Mouse (Mus musculus): ENCODE results near the gene Rnf214. TPM values are rescaled to one million over a fixed set of nuclear protein-coding genes. Genes with fewer than 3 reads are reported as not detected.

Gene Rnf214
- polyA plus RNA-seq, 1 experiment, result 16.3 TPM

DNA sequence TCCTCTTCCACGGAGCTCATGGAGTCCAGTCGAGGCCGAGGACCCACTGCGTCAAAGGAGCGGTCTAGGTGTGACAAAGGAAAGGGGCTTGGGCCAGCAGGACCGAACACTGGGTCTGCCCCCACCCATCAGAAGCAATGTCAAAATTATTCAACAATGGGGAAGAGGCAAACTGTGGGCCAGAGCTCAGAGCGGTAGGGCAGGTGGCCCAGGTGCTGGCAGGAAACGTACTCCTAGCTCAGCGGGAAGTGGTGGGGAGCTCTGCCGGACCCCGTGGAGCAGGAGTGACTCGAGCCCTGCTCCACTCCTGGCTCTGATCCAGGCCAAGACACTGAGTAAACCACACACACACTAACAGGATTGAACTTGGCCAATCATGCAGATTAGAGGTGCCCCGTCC is 39.0 kb upstream of the Rnf214 start:
- Histone ChIP-seq H3K4me3 (replicated peaks; ENCODE audit: extremely low read depth, low read depth, low read length) (no peak overlapping the region), H3K4me1 (ENCODE audit: control insufficient read depth, insufficient read depth, low read length) (no peaks in the 10 kb centered on the region)
- DNase-seq, result no peak
- WGBS, result 71% methylated on average over 13 of the region's 13 CpGs
- TF ChIP-seq CTCF (IDR thresholded peaks at IDR 0.05; ENCODE audit: insufficient read depth, low read length) (no peak), POLR2A (IDR thresholded peaks at IDR 0.05; ENCODE audit: borderline replicate concordance, extremely low read depth, low read depth, low read length) (no peak)

DNA sequence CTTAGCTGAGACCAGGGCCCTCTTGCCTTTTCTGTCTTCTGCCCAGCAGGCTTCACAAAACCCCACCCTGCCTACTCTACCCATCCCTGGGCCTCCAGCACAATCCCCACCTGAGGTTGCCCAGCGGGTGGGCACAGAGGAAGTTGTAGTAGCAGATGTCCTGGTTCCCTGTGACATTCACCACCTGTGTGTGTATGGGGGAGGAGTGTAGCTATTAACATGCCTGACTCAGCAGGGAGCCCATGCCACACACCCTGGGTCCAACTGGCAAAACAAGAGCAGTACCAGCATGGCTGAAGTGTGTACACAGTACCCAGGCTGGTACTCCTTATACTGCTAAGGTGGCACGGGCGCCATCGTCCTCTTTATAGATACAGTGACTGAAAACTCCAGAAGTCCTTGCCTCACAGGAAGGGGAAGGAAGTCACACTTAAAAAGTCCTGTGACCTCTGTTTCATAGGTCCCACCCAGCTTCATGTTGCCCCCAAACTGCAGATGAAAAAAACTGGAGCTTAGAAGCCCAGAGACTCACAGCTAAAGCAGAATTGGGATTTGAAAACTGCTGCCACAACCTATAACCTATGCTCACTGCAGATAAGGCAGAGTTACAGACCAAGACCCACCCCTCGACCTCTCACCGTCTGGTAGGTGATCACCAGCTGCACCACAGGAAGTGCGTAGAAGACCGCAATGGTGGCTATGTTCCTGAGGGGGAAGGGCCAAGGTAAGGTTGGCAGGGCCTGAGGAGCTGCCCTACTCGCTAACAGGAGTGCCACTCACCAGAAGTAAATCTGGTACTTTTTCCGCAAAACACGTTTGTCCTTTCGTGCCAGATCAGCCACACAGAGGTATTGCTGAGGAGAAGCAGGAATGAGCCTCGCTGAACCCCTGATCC is 38.0 kb upstream of the Rnf214 start:
- no peaks in the 10 kb centered on the region for H3K4me1 ChIP-seq (ENCODE audit: control insufficient read depth, insufficient read depth, low read length)
- 68% methylated on average over 13 of the region's 13 CpGs for WGBS
- no peak overlapping the region for H3K4me3 ChIP-seq (replicated peaks; ENCODE audit: extremely low read depth, low read depth, low read length)
- DNase-seq, result no peak
- TF ChIP-seq POLR2A (IDR thresholded peaks at IDR 0.05; ENCODE audit: borderline replicate concordance, extremely low read depth, low read depth, low read length), result no peak
- TF ChIP-seq CTCF (IDR thresholded peaks at IDR 0.05; ENCODE audit: insufficient read depth, low read length), result no peak

DNA sequence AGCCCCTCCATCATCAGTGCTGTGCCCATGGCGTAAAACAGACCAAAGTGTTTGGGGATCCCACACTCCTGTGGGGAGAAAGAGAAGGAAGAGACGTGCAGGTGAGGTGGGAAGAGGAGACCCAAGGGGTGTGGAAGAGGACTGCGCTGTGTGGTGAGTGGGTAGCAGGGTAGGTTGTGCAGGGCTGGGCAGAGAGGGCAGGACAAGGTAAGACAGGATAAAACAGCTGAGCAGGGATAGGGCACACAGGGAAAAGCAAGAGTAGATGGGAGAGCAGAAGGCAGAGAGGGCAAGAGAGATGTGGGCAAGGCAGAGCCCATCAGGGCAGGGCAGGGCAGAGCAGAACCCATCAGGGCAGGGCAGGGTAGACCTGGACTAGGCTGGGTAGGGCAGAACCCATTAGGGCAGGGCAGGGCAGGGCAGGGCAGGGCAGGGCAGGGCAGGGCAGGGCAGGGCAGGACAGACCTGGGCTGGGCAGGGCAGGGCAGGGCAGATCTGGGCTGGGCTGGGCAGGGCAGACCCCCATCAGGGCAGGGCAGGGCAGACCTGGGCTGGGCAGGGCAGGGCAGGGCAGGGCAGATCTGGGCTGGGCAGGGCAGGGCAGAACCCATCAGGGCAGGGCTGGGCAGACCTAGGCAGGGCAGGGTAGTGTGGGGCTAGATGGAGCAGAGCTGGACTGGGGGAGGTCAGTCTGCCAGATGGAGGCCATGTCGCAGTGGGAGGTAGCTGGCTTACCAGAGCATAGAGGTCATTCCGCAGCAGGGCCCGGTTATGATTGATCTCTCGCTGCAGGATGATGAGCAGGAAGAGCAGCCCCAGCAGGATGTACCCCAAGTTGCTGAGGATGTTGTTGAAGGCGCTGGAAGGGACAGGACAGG is 37.2 kb upstream of the Rnf214 start:
- DNase-seq, result no peak
- TF ChIP-seq POLR2A (IDR thresholded peaks at IDR 0.05; ENCODE audit: borderline replicate concordance, extremely low read depth, low read depth, low read length), result no peak
- TF ChIP-seq CTCF (IDR thresholded peaks at IDR 0.05; ENCODE audit: insufficient read depth, low read length), result no peak
- 83% methylated on average over 8 of the region's 8 CpGs for WGBS
- Histone ChIP-seq H3K4me1 (ENCODE audit: control insufficient read depth, insufficient read depth, low read length) (no peaks in the 10 kb centered on the region), H3K4me3 (replicated peaks; ENCODE audit: extremely low read depth, low read depth, low read length) (no peak overlapping the region)

DNA sequence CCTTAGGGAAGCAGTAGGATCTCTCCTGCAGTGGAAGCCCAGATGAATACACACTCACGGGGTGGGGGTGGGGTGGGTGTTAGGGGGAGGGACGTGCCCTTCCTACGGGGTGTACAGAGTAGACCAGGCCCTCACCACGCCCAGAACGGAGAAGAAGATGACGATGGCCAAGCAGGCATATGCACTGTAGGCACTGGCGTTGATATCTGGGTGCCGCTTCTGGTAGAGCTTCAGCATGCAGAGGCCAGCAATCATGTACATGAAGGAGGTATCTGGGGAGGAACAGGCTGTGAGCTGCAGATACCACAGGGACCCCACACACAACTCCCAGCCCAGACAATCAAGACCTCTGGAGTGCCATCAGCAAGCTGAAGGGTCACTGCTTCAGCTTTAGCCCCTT is 36.2 kb upstream of the Rnf214 start:
- TF ChIP-seq POLR2A (IDR thresholded peaks at IDR 0.05; ENCODE audit: borderline replicate concordance, extremely low read depth, low read depth, low read length) (no peak), CTCF (IDR thresholded peaks at IDR 0.05; ENCODE audit: insufficient read depth, low read length) (no peak)
- H3K4me3 ChIP-seq (replicated peaks; ENCODE audit: extremely low read depth, low read depth, low read length), result no peak overlapping the region
- WGBS, result 91% methylated on average over 8 of the region's 8 CpGs
- H3K4me1 ChIP-seq (ENCODE audit: control insufficient read depth, insufficient read depth, low read length), result no peaks in the 10 kb centered on the region
- no peak for DNase-seq

DNA sequence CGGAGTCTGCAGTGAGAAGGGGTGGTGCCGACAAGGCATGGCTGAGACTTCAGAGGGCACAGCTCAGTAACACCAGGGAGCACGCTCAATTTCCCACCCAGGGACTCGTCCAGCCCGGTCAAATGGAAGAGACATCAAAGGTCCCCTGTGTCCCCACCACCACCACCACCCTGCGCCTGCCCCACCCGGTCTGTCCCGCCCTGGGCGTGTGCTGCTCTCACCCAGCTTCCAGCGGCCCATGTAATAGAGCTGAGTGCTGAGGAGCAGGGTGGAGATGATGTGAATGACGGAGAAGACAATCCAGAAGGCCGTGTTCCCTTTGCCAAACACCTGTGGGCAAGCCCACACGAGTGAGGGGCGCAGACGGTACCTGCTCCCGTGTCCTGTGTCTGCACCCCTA is 35.8 kb upstream of the Rnf214 start:
- no peak overlapping the region for H3K4me3 ChIP-seq (replicated peaks; ENCODE audit: extremely low read depth, low read depth, low read length)
- no peaks in the 10 kb centered on the region for H3K4me1 ChIP-seq (ENCODE audit: control insufficient read depth, insufficient read depth, low read length)
- no peak for TF ChIP-seq POLR2A (IDR thresholded peaks at IDR 0.05; ENCODE audit: borderline replicate concordance, extremely low read depth, low read depth, low read length)
- no peak for TF ChIP-seq CTCF (IDR thresholded peaks at IDR 0.05; ENCODE audit: insufficient read depth, low read length)
- 92% methylated on average over 16 of the region's 16 CpGs for WGBS
- DNase-seq, result no peak

DNA sequence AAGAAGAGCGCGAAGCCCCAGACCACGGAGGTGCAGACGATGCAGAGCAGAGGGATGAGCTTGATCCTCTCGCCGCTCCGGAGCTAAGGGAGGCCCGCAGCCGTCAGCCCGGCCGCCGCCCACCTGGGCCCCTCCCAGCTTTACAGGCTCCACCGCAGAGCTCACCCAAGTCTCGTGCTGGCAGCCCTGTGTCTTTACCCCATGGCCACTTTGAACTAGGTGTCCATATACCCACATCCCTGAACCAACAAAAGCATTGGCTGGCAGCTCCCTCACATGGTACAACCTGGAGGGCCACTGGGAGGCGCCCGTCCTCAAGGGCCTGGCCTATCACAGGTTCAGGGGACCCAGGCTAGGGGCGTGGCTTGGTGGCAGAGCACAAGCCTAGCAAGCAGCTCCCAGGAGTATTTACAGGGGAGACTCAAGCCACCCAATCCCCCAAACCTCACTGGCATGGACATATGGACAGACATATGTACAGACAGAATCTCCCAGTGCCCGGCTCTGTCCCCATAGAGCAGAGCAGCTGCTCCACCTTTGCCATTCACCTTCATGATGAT is 34.7 kb upstream of the Rnf214 start:
- no peak overlapping the region for H3K4me3 ChIP-seq (replicated peaks; ENCODE audit: extremely low read depth, low read depth, low read length)
- no peak for DNase-seq
- H3K4me1 ChIP-seq (ENCODE audit: control insufficient read depth, insufficient read depth, low read length), result 0 out of 2 replicates have a peak, but pooled peaks cover 2% of the 10 kb centered on the region
- 71% methylated on average over 18 of the region's 18 CpGs for WGBS
- TF ChIP-seq POLR2A (IDR thresholded peaks at IDR 0.05; ENCODE audit: borderline replicate concordance, extremely low read depth, low read depth, low read length) (no peak), CTCF (IDR thresholded peaks at IDR 0.05; ENCODE audit: insufficient read depth, low read length) (no peak)

DNA sequence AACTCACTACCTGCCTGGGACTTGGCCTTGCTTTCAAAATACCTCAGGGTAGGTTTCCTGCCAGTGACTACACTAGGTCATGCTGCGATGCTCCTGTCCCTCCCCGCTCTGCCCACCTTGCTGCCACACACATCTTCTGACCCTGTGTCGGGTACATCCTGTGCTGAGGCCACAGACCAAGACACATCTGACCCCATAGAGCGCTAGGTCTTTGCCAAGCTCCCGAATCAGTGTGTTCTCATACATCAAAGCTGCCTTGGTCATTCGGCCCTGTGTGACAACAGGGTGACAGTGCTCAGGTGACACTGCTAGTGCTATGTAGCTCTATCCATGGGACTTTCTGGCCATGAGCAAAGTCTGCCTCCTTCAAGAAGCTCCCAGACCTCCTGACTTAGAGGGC is 33.1 kb upstream of the Rnf214 start:
- H3K4me3 ChIP-seq (replicated peaks; ENCODE audit: extremely low read depth, low read depth, low read length), result no peak overlapping the region
- no peak for TF ChIP-seq POLR2A (IDR thresholded peaks at IDR 0.05; ENCODE audit: borderline replicate concordance, extremely low read depth, low read depth, low read length)
- DNase-seq, result no peak
- 87% methylated on average over 6 of the region's 6 CpGs for WGBS
- 0 out of 2 replicates have a peak, but pooled peaks cover 3% of the 10 kb centered on the region for H3K4me1 ChIP-seq (ENCODE audit: control insufficient read depth, insufficient read depth, low read length)

DNA sequence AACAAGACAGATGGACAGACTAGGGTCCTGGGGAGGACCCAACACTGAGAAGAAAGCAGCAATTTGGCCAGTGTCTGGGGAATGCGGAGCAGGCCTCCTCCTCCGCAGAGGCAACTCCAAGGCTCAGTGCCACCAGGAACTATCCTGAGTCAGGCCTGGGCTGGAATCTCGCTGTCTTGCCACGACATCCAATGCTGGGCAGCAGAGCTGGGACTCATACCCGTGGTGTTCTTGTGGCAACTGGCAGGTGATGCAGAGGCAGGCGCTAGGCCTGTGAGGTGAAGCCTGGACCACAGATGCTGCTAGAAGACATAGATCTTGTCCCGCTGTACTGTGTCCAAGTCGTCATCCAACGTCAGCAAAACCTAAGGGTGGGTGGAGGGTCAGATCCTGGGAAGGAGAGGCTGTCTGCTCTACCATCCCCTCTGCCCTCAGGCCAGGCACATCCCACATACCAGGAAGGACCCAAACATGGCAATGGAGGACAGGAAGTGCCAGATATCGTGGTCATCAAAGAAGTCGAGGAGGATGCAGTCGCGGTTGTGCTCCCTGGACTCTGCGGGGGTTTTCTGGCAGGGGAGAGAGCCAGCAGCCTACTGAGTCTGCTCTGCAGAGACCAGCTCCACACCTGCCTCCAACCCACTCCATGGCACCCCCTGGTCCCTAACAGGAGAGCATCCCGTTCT is 32.4 kb upstream of the Rnf214 start:
- Histone ChIP-seq H3K4me3 (replicated peaks; ENCODE audit: extremely low read depth, low read depth, low read length) (no peak overlapping the region), H3K4me1 (ENCODE audit: control insufficient read depth, insufficient read depth, low read length) (0 out of 2 replicates have a peak, but pooled peaks cover 3% of the 10 kb centered on the region)
- no peak for DNase-seq
- TF ChIP-seq CTCF (IDR thresholded peaks at IDR 0.05; ENCODE audit: insufficient read depth, low read length) (no peak), POLR2A (IDR thresholded peaks at IDR 0.05; ENCODE audit: borderline replicate concordance, extremely low read depth, low read depth, low read length) (no peak)
- 79% methylated on average over 15 of the region's 15 CpGs for WGBS

DNA sequence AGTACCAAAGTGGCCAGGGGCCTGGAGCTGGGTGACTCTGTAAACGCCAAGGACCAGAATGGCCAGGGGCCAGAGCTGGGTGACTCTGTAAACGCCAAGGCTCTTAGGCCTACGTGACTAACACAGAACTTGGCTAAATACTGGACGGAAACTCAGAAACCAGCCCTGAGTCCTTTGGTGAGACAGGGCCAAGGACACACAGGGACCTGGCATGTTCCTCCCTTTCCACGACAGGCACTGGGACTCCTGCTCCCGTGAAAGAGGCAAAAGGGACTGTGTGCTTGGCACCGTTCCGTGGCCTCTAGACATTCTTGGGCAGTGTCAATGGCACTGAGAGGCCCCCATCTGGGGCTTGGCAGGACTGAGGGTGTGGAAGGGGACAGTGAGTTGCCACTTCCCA is 31.4 kb upstream of the Rnf214 start:
- no peak for TF ChIP-seq POLR2A (IDR thresholded peaks at IDR 0.05; ENCODE audit: borderline replicate concordance, extremely low read depth, low read depth, low read length)
- no peak for TF ChIP-seq CTCF (IDR thresholded peaks at IDR 0.05; ENCODE audit: insufficient read depth, low read length)
- WGBS, result 62% methylated on average over 8 of the region's 8 CpGs
- Histone ChIP-seq H3K4me3 (replicated peaks; ENCODE audit: extremely low read depth, low read depth, low read length) (no peak overlapping the region), H3K4me1 (ENCODE audit: control insufficient read depth, insufficient read depth, low read length) (0 out of 2 replicates have a peak, but pooled peaks cover 3% of the 10 kb centered on the region)
- DNase-seq, result no peak
